Mouse (Mus musculus) hindbrain, embryonic 13.5 days (tissue): ENCODE measurements around the gene Jun. TPM values are rescaled to one million over a fixed set of nuclear protein-coding genes. Genes with fewer than 3 reads are reported as not detected.
A peak's percentile ranks its signal among the peaks of the same experiment; 100 is the strongest.

Source experiments
- ATAC-seq: fragments of 200-750 bp; cut with Nextera tagmentation; 2 replicates; pipeline ENCODE4 v1.8.0; 2017; ENCODE audit warnings: moderate TSS enrichment; ENCODE audit not compliant: low FRiP score
- H3K27ac ChIP-seq: fragments of 300-500 bp; sonication (generic); 2 replicates; pipeline ENCODE4 v1.5.1; 2015; ENCODE audit warnings: inconsistent platforms, mild to moderate bottlenecking, moderate library complexity
- H3K27me3 ChIP-seq: fragments of 300-500 bp; sonication (generic); 2 replicates; pipeline ENCODE4 v1.6.1; 2015; ENCODE audit warnings: mild to moderate bottlenecking, inconsistent platforms
- H3K36me3 ChIP-seq: fragments of 300-500 bp; sonication (generic); 2 replicates; pipeline ENCODE4 v1.6.1; 2015; ENCODE audit warnings: mild to moderate bottlenecking, inconsistent platforms
- H3K4me1 ChIP-seq: fragments of 300-500 bp; sonication (generic); replicated peaks from 2 replicates; pipeline ENCODE4 v1.6.1; 2015; ENCODE audit warnings: inconsistent platforms
- H3K4me2 ChIP-seq: fragments of 300-500 bp; sonication (generic); 2 replicates; pipeline ENCODE4 v1.6.1; 2015; ENCODE audit warnings: inconsistent platforms, mild to moderate bottlenecking, moderate library complexity
- H3K4me3 ChIP-seq: fragments of 300-500 bp; sonication (generic); 2 replicates; pipeline ENCODE4 v1.5.1; 2015; ENCODE audit warnings: mild to moderate bottlenecking, inconsistent platforms
- H3K9ac ChIP-seq: fragments of 300-500 bp; sonication (generic); 2 replicates; pipeline ENCODE4 v1.6.1; 2015; ENCODE audit warnings: mild to moderate bottlenecking, inconsistent platforms
- H3K9me3 ChIP-seq: fragments of 300-500 bp; sonication (generic); 2 replicates; pipeline ENCODE4 v1.6.1; 2016; ENCODE audit warnings: inconsistent platforms
- WGBS: fragments of 180-500 bp; shearing (Covaris S2); methylation state at CpG from one replicate; pipeline ENCODE4 v1.1.7; 2015; 5-methylcytosine and 5-hydroxymethylcytosine counted together
- polyA plus RNA-seq: library from polyadenylated mRNA; unstranded; fragments of >200 nt; fragmentation: Nextera tagmentation; extraction: Ambion mirVana; gene quantifications from 2 replicates; pipeline ENCODE4 v1.2.1, GENCODE M21; 2015

Gene Jun
- polyA plus RNA-seq, 1 experiment from 2014 or later: 55.6 TPM

DNA sequence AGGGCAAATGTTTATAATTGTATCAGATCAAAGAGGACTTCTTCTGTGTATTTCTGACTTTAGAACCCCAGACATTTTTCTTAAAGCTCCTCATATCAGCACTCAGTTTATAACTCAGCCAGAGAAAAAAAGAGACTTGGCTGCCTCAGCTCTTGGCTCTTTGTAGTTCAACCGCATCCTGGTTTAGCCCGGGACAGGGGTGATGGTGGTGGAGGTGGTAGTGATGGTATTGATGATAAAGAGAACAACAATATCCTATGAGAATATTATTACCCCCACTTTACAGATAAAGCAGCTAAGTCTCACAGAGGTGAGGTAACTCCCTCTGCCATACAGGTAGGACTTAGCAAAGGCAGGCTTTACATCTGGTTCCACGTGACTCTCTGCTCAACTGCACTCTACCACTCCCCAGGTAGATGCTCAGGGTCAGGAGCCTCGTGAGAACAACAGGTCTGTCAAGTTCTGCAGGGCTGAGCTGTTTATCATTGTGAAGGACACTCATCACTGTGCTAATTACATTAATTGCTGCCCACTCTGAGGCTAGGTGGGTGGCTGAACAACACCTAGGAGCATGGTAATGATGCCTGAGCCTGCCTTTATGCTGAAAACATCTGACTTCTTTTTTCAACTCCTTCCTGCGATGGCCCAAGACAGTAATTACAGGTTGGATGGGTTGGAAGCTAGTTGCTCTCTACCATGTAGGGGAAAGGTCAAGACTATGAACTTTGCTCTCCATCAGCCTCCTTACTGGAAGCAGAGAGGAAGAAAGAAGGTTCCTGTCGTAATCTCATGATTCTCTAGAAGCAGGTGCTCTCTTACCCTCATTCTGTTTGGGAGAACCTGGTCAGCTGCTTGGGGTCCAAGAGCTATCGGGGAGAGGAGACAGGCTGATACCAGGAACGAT lies 16.3 kb upstream of the Jun start:
- no peaks in the 10 kb centered on the region for H3K36me3 ChIP-seq
- no peak overlapping the region for H3K4me3 ChIP-seq
- no peak overlapping the region for H3K27ac ChIP-seq
- H3K9me3 ChIP-seq: no peaks in the 10 kb centered on the region
- H3K9ac ChIP-seq: no peak overlapping the region
- 86% methylated on average over 8 of the region's 8 CpGs for WGBS
- no peaks in the 10 kb centered on the region for H3K4me1 ChIP-seq
- H3K4me2 ChIP-seq: no peak overlapping the region
- no peaks in the 10 kb centered on the region for H3K27me3 ChIP-seq
- ATAC-seq: no peak

DNA sequence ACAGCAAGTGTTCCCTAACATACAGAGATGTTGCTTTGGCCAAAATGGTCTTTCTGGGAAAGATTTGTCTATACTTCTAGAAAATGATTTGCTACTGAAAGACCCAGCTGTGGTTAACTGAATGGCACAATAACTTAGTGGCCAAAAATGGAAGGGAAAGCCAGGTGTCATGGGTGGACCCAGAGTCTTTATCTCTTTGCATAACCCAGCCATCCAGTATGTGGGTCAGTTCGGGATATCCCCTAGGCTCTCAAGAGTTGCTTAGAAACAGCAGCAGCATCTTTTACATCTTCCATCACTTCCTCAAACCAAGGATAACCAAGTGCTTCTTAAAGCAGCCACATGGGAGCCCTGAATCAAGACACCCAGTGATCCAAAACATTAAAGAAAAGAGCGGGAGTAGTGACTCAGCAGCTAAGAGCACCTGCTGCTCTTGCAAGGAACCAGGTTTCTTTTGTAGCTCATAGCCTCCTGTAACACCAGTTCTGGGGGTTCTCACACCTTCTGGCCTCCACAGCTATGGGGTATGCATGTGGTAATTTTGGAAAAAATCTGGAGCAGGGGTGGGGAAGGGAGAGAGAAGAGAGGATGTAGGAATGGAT lies 11.7 kb upstream of the Jun start:
- no peaks in the 10 kb centered on the region for H3K36me3 ChIP-seq
- no peak overlapping the region for H3K4me2 ChIP-seq
- no peak overlapping the region for H3K9ac ChIP-seq
- WGBS: 89% methylated on average over 2 of the region's 2 CpGs
- no peaks in the 10 kb centered on the region for H3K4me1 ChIP-seq
- no peaks in the 10 kb centered on the region for H3K27me3 ChIP-seq
- H3K27ac ChIP-seq: no peak overlapping the region
- ATAC-seq: no peak
- no peaks in the 10 kb centered on the region for H3K9me3 ChIP-seq
- H3K4me3 ChIP-seq: no peak overlapping the region

DNA sequence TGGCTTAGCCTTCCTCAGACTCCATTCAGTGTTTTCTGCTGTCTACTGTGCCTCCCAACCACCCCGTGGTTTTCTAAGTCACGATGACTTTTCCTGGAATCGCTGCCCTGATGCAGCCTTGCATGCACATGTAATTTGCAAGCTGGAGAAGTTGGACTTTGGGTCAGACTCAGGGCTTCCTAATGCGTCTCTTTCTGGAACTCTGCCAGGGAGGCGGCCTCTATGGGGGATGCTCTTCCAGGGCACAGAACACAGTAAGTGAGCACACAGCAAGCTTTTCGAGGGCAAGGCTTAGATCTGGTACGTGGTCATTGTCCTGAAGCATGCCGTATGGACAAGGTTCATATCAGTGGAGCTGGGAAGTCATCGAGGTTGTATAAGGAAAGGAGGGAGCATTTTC lies 10.9 kb upstream of the Jun start:
- Histone ChIP-seq H3K27ac (no peak overlapping the region), H3K4me1 (no peaks in the 10 kb centered on the region), H3K4me3 (no peak overlapping the region), H3K4me2 (no peak overlapping the region), H3K9me3 (no peaks in the 10 kb centered on the region), H3K36me3 (no peaks in the 10 kb centered on the region), H3K9ac (no peak overlapping the region), H3K27me3 (no peaks in the 10 kb centered on the region)
- WGBS: 81% methylated on average over 9 of the region's 9 CpGs
- ATAC-seq: no peak

DNA sequence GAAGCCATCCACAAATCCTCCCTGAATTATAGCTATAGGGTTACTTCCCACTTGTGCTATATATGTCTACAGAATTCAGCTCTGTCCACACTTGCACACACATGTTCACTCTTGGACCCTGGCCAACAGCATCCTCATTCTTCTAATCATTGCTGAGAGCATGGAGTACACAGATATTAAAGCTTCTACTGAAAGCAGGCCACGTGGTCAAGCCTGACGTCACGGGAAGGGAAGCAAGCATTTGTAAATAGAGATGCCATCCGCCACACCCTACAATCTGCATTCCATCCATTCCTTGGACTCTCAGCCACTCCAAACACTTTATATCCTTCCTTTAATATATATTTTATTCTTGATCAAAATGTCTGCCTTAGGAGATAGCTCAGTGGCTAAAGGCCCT lies 5.2 kb upstream of the Jun start:
- no peaks in the 10 kb centered on the region for H3K27me3 ChIP-seq
- no peak overlapping the region; the same call in 1 of the 2 replicates for H3K9ac ChIP-seq
- H3K27ac ChIP-seq: no peak overlapping the region
- 89% methylated on average over 4 of the region's 4 CpGs for WGBS
- ATAC-seq: no peak
- no peak overlapping the region for H3K4me3 ChIP-seq
- no peaks in the 10 kb centered on the region for H3K36me3 ChIP-seq
- H3K4me1 ChIP-seq: peaks cover 20% of the 10 kb centered on the region
- no peak overlapping the region for H3K4me2 ChIP-seq
- no peaks in the 10 kb centered on the region for H3K9me3 ChIP-seq

DNA sequence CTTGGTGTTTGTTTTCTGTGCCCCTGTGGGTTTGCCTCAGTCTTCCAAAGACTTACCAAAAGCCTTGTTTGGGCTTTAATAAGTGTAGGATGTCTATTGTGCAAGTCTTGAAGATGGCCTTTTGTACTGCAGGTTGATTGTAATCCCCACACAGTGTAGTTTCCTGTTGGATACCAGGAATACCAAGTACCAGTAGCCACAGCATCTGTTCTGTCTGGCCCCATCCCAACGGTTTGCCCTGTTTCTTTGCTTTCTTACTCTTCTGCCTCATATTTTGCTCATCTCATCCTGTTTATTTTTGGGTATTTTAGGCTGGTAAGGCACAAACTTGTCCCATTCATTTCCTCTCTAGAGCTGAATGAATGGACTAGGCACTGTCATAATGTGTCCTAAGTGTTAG lies 3.3 kb upstream of the Jun start:
- 62% methylated on average over 1 of the region's 1 CpGs for WGBS
- Histone ChIP-seq H3K4me3 (no peak overlapping the region), H3K9ac (no peak overlapping the region), H3K4me1 (peaks cover 28% of the 10 kb centered on the region), H3K36me3 (no peaks in the 10 kb centered on the region), H3K27ac (no peak overlapping the region), H3K4me2 (no peak overlapping the region), H3K9me3 (no peaks in the 10 kb centered on the region), H3K27me3 (no peaks in the 10 kb centered on the region)
- no peak for ATAC-seq

DNA sequence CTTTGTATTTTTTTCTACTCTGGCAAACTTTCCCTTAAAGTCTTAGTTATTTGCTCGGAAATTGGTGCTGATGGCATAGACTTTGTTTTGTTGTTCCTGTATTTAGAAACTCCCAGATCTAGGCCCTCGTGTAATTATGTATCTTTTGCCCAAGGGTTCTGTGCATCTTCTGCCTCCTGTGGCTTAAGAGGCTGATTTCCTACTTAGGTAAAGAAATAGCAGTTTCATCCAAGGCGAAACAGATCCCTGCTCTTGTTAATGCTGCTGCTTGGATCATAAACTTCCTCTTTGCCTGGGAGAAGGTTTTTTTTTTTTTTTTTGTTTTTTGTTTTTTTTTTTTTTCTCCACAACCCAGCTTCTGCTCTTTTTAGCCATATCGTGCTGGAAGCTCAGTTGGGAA lies 2.3 kb upstream of the Jun start:
- WGBS: 44% methylated on average over 4 of the region's 4 CpGs
- Histone ChIP-seq H3K4me1 (peaks cover 36% of the 10 kb centered on the region), H3K36me3 (no peaks in the 10 kb centered on the region), H3K4me3 (no peak overlapping the region), H3K9me3 (no peaks in the 10 kb centered on the region), H3K27ac (no peak overlapping the region), H3K27me3 (no peaks in the 10 kb centered on the region), H3K4me2 (peak overlapping the region; percentile 98; the same call in 1 of the 2 replicates), H3K9ac (no peak overlapping the region)
- ATAC-seq: no peak

DNA sequence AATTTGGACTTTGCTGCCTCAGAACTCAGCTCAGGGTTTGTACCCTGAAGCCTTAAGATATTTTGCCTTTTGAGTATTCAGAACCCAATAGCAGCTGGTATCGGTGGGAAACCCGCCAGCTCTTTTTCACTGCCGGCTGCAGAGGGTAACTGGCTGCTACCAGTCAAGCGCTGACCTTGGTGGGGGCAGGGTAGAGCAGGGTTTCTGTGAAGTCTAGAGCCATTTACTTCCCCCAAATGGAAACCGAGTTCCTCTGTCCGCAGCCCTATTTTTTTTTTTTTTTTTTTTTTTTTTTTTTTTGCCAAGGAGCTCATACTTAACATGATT lies 1.7 kb upstream of the Jun start:
- Histone ChIP-seq H3K27me3 (no peaks in the 10 kb centered on the region), H3K36me3 (no peaks in the 10 kb centered on the region), H3K4me2 (peak overlapping the region; percentile 98), H3K4me1 (peaks cover 41% of the 10 kb centered on the region), H3K27ac (peak overlapping the region; percentile 96; the same call in 1 of the 2 replicates), H3K4me3 (peak overlapping the region; percentile 73), H3K9ac (peak overlapping the region; percentile 86), H3K9me3 (no peaks in the 10 kb centered on the region)
- ATAC-seq: no peak
- WGBS: 3% methylated on average over 6 of the region's 6 CpGs

DNA sequence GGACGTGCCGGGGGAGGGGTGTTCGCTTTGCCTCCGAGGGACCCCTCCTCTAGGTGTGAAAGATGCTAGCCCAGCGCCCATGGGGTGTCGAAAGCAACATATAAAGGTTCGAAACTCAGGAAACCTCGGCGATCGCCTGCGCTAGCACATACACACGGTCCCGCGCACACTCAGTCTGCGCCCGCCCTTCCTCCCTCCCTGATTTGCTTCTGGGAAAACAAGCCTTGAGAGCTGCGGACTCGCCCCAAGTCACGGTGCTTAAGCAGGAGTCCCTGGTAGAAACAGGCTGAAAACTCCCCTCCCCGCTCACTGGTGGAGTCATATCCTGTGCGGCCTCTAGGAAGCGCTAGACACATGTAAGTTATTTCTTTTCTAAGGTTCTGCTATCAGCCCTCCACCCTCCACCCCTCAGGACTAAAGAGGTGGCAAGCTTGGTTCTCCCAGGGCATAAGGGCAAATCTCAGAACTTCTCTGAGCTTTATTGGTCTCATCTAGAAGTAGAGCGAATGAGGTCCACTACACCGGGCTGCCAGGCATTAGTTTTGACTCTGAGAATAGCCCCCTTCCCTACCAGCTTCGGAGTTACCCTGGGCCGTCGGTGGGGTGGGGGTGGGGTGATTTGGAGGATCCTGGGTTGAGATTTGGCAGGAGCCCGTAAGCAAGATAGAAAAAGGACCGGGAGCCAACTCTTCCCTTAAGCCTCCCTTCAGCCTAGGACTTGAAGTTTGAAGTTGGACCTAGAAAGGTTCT lies 1.2 kb upstream of the Jun start:
- Histone ChIP-seq H3K27ac (peak overlapping the region; percentile 96), H3K4me1 (peaks cover 46% of the 10 kb centered on the region), H3K9ac (peak overlapping the region; percentile 86), H3K36me3 (no peaks in the 10 kb centered on the region), H3K27me3 (no peaks in the 10 kb centered on the region), H3K4me2 (peak overlapping the region; percentile 98), H3K4me3 (peak overlapping the region; percentile 73), H3K9me3 (no peaks in the 10 kb centered on the region)
- ATAC-seq: peak; percentile 49
- under 1% methylated on average over 29 of the region's 29 CpGs for WGBS

DNA sequence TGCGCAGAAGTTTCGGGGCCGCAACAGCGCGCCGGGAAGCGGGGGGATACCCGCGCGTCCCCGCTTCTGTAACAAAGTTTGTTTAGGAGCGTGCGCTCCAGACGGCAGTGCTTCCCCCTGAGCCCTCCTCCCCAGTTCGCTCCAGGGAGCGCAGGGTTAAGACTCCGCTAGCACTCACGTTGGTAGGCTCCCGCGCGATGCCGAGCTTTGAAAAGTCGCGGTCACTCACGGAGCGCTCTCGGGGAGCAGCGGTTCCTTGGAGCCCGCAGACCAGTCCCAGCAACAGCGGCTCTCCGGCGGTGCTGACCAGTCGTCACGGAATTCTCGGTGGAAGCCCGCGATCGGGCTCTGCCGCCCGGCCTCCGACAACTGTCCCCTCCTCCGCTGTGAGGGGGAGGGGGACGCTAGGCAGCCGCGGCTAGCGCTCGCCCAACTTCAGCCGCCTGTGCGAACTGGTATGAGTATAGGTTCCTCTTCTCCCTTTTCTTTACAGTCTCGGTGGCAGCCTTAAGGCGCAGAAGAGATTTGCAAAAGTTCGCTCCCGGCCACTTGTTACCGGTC lies 631 bp downstream of the Jun start:
- Histone ChIP-seq H3K27ac (peak overlapping the region; percentile 96), H3K27me3 (no peaks in the 10 kb centered on the region), H3K4me2 (peak overlapping the region; percentile 98), H3K36me3 (no peaks in the 10 kb centered on the region), H3K4me1 (peaks cover 49% of the 10 kb centered on the region), H3K9me3 (no peaks in the 10 kb centered on the region), H3K9ac (peak overlapping the region; percentile 89), H3K4me3 (peak overlapping the region; percentile 73)
- under 1% methylated on average over 54 of the region's 54 CpGs for WGBS
- ATAC-seq: peak; percentile 8

DNA sequence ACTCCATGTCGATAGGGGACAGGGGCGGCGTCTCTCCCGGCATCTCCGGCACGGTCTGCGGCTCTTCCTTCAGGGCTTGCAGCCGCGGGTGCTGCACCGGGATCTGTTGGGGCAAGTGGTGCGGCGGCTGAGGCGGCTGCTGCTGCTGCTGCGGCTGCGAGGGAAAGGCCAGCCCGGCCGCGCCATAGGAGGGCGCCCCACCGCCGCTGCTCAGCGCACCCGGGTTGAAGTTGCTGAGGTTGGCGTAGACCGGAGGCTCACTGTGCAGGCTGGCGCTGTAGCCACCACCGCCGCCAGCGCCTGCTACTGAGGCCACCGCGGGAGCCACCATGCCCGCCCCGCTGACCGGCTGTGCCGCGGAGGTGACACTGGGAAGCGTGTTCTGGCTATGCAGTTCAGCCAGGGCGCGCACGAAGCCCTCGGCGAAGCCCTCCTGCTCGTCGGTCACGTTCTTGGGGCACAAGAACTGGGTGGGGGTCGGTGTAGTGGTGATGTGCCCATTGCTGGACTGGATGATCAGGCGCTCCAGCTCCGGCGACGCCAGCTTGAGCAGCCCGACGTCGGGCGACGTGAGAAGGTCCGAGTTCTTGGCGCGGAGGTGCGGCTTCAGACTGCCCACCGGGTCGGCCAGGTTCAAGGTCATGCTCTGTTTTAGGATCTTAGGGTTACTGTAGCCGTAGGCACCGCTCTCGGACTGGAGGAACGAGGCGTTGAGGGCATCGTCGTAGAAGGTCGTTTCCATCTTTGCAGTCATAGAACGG lies 1.3 kb downstream of the Jun start:
- no peaks in the 10 kb centered on the region for H3K36me3 ChIP-seq
- peak overlapping the region; percentile 96 for H3K27ac ChIP-seq
- 0 out of 2 replicates have a peak, but pooled peaks have one; percentile 8 for ATAC-seq
- H3K27me3 ChIP-seq: no peaks in the 10 kb centered on the region
- peak overlapping the region; percentile 98 for H3K4me2 ChIP-seq
- peak overlapping the region; percentile 89 for H3K9ac ChIP-seq
- H3K4me1 ChIP-seq: peaks cover 49% of the 10 kb centered on the region
- WGBS: 0% methylated on average over 70 of the region's 70 CpGs
- H3K9me3 ChIP-seq: no peaks in the 10 kb centered on the region
- H3K4me3 ChIP-seq: peak overlapping the region; percentile 73

DNA sequence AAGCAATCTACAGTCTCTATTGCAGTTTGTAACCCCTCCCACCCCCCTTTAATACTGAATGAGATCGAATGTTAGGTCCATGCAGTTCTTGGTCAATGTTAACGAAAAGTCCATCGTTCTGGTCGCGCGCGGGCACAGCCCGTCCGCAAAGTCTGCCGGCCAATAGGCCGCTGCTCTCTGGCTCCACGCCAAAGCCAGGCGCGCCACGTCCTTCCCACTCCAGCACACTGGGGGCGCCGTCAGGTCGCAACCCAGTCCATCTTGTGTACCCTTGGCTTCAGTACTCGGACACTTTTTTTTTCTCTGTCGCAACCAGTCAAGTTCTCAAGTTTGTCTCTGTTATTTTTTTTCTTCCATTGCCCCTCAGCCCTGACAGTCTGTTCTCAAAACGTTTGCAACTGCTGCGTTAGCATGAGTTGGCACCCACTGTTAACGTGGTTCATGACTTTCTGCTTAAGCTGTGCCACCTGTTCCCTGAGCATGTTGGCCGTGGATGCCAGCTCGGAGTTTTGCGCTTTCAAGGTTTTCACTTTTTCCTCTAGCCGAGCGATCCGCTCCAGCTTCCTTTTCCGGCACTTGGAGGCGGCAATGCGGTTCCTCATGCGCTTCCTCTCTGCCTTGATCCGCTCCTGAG lies 2.0 kb downstream of the Jun start:
- peak overlapping the region; percentile 96 for H3K27ac ChIP-seq
- ATAC-seq: no peak
- H3K9ac ChIP-seq: peak overlapping the region; percentile 89
- peaks cover 45% of the 10 kb centered on the region for H3K4me1 ChIP-seq
- H3K27me3 ChIP-seq: no peaks in the 10 kb centered on the region
- peak overlapping the region; percentile 73 for H3K4me3 ChIP-seq
- H3K4me2 ChIP-seq: peak overlapping the region; percentile 98
- no peaks in the 10 kb centered on the region for H3K9me3 ChIP-seq
- under 1% methylated on average over 34 of the region's 34 CpGs for WGBS
- no peaks in the 10 kb centered on the region for H3K36me3 ChIP-seq
